Mouse (Mus musculus) embryonic fibroblast, embryonic 13.5 days (primary cell): ENCODE data around the gene Nupl1. TPM values are rescaled to one million over a fixed set of nuclear protein-coding genes. Genes with fewer than 3 reads are reported as not detected.

Source experiments
- H3K27ac ChIP-seq: 2 replicates; pipeline ENCODE4 v1.5.1; 2012; ENCODE audit warnings: low read length, control low read depth, inconsistent platforms; ENCODE audit not compliant: insufficient read depth
- H3K4me1 ChIP-seq: 2 replicates; pipeline ENCODE4 v1.6.1; 2011; ENCODE audit warnings: low read length; ENCODE audit not compliant: control insufficient read depth, insufficient read depth
- H3K4me3 ChIP-seq: 2 replicates; pipeline ENCODE4 v1.5.1; 2011; ENCODE audit warnings: mild to moderate bottlenecking, control low read depth, low read length; ENCODE audit not compliant: insufficient read depth
- CTCF ChIP-seq: IDR thresholded peaks from 2 replicates; pipeline ENCODE4 v1.5.1; 2011; ENCODE audit warnings: mild to moderate bottlenecking, control low read depth, low read length, moderate library complexity, borderline replicate concordance; ENCODE audit not compliant: insufficient read depth
- POLR2A ChIP-seq: IDR thresholded peaks from 2 replicates; pipeline ENCODE4 v1.6.1; 2011; ENCODE audit warnings: low read depth, mild to moderate bottlenecking, control low read depth, low read length, moderate library complexity
- polyA plus RNA-seq: library from polyadenylated mRNA; stranded (reverse); fragments of >200 nt; gene quantifications from 2 replicates; pipeline ENCODE4 v1.2.4, GENCODE M21; 2011; ENCODE audit warnings: low read depth; ENCODE audit not compliant: missing spikeins, insufficient read length

Gene Nupl1
- polyA plus RNA-seq, 1 experiment, result not detected

GRCm38 (mm10) chr14:60163367-60163766 is 87.9 kb downstream of the Nupl1 start:
- H3K4me1 ChIP-seq, result no peaks in the 10 kb centered on the region
- H3K4me3 ChIP-seq, result no peak overlapping the region

GRCm38 (mm10) chr14:60152373-60152772 is 98.9 kb downstream of the Nupl1 start:
- Histone ChIP-seq H3K4me1 (no peaks in the 10 kb centered on the region), H3K27ac (no peak overlapping the region), H3K4me3 (no peak overlapping the region)
- no peak for TF ChIP-seq POLR2A
- TF ChIP-seq CTCF, result no peak

More at GRCm38 (mm10) chr14:60163367-60163766, 87.9 kb downstream of the Nupl1 start:
- no peak overlapping the region for H3K27ac ChIP-seq
- TF ChIP-seq CTCF, result no peak
- no peak for TF ChIP-seq POLR2A

GRCm38 (mm10) chr14:60148893-60149292 is 102.3 kb downstream of the Nupl1 start:
- no peak overlapping the region for H3K4me3 ChIP-seq
- no peak overlapping the region for H3K27ac ChIP-seq
- H3K4me1 ChIP-seq, result no peaks in the 10 kb centered on the region
- TF ChIP-seq POLR2A, result no peak
- no peak for TF ChIP-seq CTCF

- H3K4me3 ChIP-seq, result no peak overlapping the region
- no peak overlapping the region for H3K27ac ChIP-seq
- no peak for TF ChIP-seq POLR2A
- H3K4me1 ChIP-seq, result no peaks in the 10 kb centered on the region
These were observed 108.0 kb downstream of the Nupl1 start for GRCm38 (mm10) chr14:60143234-60143633.

GRCm38 (mm10) chr14:60138339-60138738 is 112.9 kb downstream of the Nupl1 start:
- Histone ChIP-seq H3K27ac (no peak overlapping the region), H3K4me1 (no peaks in the 10 kb centered on the region), H3K4me3 (no peak overlapping the region)
- TF ChIP-seq POLR2A (no peak), CTCF (no peak)

GRCm38 (mm10) chr14:60137812-60138211 is 113.4 kb downstream of the Nupl1 start:
- Histone ChIP-seq H3K4me3 (no peak overlapping the region), H3K27ac (no peak overlapping the region), H3K4me1 (no peaks in the 10 kb centered on the region)
- TF ChIP-seq CTCF (no peak), POLR2A (no peak)

- no peaks in the 10 kb centered on the region for H3K4me1 ChIP-seq
- H3K4me3 ChIP-seq, result no peak overlapping the region
- TF ChIP-seq CTCF, result no peak
- no peak for TF ChIP-seq POLR2A
- no peak overlapping the region for H3K27ac ChIP-seq
These were observed 115.4 kb downstream of the Nupl1 start for GRCm38 (mm10) chr14:60135801-60136200.

GRCm38 (mm10) chr14:60134720-60135119 is 116.5 kb downstream of the Nupl1 start:
- TF ChIP-seq CTCF (no peak), POLR2A (no peak)
- H3K4me1 ChIP-seq, result no peaks in the 10 kb centered on the region
- no peak overlapping the region for H3K4me3 ChIP-seq
- H3K27ac ChIP-seq, result no peak overlapping the region

Other genes starting within 250 kb of the Nupl1 start
- gene Atp8a2, start 54.3 kb downstream of the Nupl1 start, polyA plus RNA-seq, result 0.09 and 0.12 TPM in 2 replicates
- 56.7 and 80.4 TPM in 2 replicates for gene Gm49336, start 76 bp upstream of the Nupl1 start, polyA plus RNA-seq
- 88.1 and 93.8 TPM in 2 replicates for gene Mtmr6, start 13.8 kb upstream of the Nupl1 start, polyA plus RNA-seq
- 0.73 and 1.2 TPM in 2 replicates for gene Amer2, start 121.8 kb upstream of the Nupl1 start, polyA plus RNA-seq